Mouse (Mus musculus): ENCODE results near the gene Krt222. TPM values are rescaled to one million over a fixed set of nuclear protein-coding genes. Genes with fewer than 3 reads are reported as not detected.
"Not testable (repeated sequence)": the region's sequence is repeated elsewhere in the genome, so short reads cannot be mapped to it uniquely, and the experiment has no call there.

Gene Krt222
- polyA plus RNA-seq (2012; rRNA removed): 21.4 and 22.9 TPM in 2 replicates

DNA sequence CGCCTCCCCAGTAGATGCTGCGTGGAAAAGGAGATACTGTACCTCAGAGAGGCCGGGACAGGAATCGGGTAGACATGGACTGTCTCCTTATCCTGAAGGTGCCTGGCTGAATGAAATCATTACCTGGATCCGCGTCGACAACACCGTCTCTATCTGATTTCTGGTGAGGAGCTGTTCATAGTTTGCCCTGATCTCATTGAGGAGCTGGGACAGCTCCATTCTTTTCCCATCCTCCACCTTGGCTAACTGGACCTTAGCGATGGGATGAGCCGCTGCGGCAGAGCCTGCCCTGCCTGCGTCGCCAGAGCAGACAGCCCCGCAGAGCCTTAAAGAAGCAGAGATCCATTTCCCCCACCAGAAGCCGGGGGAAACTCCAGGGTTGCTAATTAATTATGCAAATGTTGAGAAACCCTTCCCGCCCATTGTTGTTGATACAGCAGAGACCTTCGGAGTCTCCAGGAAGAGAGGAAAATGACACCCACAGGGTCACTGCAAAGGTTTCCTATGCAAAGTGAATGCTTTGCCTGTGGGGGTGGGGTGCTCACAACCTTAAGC is at the start of gene Krt222:
TSS of gene Krt222 (minus strand) at position 266 of the 555 bp plus-strand sequence.
- peak in 1 of 2 experiments; percentile 55 for DNase-seq (ENCODE audit: extremely low spot score in 1 of 2, low spot score in 1 of 2)

DNA sequence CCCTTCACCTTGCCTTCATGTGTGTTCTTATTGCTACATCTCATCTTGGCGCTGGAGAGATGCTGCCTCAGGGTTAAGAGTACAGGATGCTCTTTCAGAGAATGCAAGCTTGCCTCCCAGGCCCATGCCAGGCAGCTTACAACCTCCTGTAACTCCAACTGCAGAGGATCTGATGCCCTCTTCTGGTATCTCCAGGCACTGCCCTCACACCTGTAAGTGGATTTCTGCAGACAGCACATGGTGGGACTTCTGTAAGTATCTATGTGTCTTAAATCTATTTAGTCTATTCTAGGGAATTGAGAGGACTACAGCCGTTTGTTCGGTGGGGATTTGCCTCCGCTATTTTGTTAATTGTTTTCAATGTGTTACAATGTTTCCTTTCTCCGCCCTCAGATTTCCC is 49.0 kb upstream of the Krt222 start:
- DNase-seq (ENCODE audit: extremely low spot score in 1 of 2, low spot score in 1 of 2): peak; percentile 8 to 65

DNA sequence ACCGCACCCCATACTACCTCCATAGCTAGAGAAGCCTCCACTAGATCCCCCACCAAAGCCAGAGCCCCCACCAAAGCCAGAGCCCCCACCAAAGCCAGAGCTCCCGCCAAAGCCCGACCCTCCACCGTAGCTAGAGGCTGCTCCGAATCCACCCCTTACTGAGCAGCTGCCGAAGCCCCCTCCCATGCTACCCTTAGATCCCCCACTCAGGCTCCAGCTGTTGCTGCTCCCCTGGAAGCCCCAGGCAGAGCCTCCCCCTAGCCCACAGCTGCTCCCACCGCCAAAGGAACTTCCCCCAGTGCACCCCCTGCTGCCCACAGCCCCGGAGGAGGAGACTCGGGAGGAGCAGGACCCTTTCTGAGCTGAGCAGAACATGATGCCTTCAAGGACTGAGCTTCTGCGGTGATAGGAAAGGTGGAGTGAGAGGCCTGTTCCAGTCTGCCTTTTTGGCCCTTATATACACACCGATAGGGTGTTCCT is 41.0 kb upstream of the Krt222 start, which contains the start of gene Krt24:
TSS of gene Krt24 (minus strand) at position 430 of the 480 bp plus-strand sequence.
- DNase-seq (ENCODE audit: extremely low spot score in 1 of 2, low spot score in 1 of 2): no peak

DNA sequence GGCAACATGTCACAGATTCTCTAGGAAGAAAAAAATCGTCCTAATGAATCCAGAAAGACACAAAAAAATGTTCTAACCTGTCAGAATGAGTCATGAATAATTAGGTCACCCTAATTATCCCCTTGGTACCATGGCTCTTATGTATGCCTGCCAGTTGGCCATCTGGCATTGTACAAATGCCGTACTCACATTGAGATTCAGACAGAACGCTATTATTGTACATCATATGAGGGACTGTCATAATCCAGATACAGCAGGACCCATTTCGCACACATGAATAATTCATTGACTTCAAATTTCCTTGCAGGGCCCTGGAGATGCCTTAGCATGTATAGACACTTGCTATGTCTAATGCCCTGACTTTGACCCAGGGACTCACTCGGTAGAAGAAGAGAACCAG is 40.1 kb upstream of the Krt222 start:
- DNase-seq (ENCODE audit: extremely low spot score in 1 of 2, low spot score in 1 of 2): no peak

DNA sequence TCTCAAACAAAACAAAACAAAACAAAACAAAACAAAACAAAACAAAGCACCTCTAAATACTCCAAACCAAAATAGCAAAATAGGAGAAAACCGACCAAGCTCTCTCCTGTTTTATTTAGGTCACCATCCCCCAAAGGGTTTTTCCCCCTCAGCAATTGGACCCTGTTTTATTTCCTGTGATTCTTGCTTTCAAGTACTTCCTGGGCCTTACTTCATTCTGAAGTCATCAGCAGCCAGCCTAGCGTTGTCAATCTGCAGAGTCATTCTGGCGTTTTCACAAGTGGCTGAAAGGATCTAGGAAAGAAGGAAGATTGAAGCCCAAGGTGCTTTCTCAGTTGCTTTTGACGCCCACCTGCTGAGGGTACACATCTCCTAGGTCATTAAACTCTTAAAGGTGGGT is 39.4 kb upstream of the Krt222 start:
- no peak for DNase-seq (ENCODE audit: extremely low spot score in 1 of 2, low spot score in 1 of 2)

DNA sequence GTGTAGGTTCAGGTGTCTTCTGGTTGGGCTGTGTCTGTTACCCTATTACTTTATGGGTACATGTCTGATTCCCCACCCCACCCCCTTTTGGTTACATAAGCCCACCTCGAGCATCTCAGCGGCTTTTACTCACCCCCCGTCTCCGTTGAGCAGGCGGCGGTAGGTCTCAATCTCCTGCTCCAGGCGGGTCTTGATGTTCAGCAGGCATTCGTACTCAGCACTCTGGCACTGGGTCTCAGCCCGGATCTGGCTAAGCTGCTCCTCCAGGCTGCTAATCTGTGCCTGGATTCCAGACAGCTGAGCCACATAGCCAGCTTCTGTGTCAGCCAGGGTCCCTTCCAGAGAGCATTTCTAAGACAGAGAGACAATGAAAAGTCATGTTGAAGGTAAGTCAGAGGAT is 37.2 kb upstream of the Krt222 start:
- no peak for DNase-seq (ENCODE audit: extremely low spot score in 1 of 2, low spot score in 1 of 2)

DNA sequence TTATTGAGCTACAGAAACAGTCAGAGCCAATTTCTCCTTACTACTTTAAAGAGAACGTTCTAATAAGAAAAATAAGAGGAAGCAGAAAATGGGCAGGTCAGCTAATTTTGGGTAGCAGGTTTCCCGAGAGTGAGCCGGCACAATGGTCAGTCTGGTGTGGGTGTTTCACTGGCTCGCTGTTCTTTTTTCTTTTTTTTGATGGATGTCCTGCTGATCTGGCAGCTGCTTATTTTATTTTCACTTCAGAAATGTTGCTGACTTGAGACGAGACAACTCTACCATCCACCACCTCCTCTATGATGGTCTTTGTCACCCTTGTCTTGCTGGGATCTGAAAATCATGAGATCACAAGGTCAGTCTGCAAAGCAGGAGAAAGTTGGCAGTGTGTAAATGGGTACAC is 36.1 kb upstream of the Krt222 start:
- no peak for DNase-seq (ENCODE audit: extremely low spot score in 1 of 2, low spot score in 1 of 2)

DNA sequence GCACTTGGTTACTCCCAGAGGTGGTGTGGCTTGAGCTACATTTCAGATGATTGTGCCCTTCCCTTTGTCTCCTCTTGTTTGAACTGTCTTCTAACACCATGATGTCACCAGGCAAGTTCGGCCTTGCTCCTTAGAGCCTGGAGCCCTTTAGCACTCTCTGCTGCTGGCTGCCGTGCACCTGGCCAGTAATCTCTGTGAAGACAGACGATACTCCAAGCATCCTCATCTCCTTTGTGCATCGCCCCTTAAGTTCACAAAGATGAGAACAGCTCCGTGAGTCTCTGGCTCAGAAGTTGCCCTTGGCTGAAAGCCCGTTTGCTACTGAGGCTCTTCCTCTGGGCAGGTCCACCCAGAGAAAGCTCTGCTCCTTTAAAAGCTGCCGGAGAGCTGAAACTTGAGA is 32.9 kb upstream of the Krt222 start:
- DNase-seq (ENCODE audit: extremely low spot score in 1 of 2, low spot score in 1 of 2): no peak

DNA sequence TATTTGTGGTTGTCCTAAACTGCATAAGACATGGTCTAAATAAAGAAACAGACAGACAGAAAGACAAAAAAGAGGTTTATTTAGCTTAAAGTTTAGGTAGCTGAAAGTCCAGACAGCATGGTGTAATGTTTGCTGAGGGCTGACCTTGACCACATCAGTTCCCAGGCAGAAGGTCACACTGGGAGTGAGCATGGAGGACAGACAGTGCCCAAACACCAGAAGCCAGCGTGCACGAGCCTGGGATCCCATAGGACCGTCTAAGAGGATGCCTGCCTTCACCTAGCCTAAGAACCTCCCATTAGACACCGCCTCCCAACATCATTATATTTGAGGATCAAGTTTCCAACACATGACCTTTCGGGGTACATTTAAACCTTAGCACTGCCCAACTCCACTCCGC is 31.7 kb upstream of the Krt222 start:
- DNase-seq (ENCODE audit: extremely low spot score in 1 of 2, low spot score in 1 of 2): no peak

DNA sequence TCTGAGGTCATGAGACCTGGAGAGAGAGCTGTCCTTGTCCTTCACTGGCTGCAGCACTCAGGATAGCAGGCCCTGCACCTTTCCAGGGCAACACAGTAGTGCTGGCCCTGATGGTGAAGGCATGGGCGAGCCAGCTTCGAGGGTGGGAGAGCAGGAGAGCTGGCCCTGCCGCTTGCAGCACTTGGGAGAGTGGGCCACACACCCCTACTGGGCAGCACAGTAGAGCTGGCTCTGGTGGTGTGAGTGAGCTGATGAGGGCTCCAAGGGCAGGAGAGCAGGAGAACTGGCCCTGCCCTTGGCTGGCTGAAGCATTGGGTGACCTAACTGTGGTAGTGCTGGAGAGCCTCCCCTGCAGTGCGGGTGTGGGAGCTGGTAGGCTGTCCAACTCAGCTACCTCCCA is 28.8 kb upstream of the Krt222 start:
- no peak for DNase-seq (ENCODE audit: extremely low spot score in 1 of 2, low spot score in 1 of 2)

DNA sequence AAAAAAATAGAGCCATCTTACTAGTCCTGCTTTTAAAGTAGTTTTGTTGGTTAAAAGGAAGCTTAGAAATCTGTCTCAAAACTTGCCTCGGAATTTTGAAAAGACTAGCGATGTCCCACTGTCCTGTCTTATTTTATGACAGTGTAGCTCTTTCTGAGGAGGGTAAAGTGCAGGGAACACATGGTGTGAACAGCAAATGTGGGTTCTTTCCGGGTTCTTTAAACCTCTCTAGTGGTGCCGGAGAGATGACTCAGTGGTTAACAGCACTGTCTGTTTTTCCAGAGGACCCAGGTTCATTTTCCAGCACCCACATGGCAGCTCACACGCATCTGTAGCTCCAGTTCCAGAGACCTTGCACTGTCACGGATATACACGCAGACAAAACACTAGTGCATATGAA is 25.3 kb upstream of the Krt222 start:
- no peak for DNase-seq (ENCODE audit: extremely low spot score in 1 of 2, low spot score in 1 of 2)

DNA sequence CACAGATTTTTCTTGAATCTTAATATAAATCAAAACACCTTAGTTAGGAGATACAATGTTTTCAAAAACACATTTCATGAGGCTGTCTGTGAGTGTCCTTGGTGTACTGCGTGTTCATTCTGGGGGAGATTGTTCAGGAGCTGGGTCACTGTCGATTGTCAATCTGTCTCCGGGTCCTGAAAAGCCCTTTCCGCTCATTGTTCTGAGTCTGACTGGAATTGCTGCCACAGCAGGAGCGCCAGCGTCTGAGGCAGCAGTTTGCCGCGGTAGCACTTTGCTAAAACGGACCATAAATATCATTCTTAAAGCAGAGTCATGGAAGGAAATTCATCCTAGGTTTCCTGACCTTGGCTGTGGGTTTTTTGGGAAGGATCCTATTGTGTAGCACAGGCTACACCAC is 21.9 kb upstream of the Krt222 start:
- no peak for DNase-seq (ENCODE audit: extremely low spot score in 1 of 2, low spot score in 1 of 2)

DNA sequence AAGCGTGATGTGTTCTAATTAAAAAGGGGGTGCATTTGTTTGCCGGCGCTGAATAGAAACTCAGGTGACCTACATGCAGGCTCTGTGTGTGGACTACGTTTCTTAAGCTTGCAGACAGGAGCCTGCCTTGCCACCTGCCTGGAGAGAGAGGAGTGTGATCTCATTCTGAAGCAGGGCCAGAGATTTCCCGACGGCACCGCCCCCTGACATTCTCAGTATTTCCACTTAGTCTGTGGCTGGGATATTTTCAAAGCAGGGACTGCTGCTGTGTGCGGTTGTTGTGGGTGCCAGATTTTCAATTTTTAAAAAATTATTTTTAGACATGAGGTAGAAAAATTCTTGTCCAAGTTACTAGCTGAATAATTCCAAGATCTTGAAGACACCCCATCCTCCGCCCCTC is 21.3 kb upstream of the Krt222 start:
- DNase-seq (ENCODE audit: extremely low spot score in 1 of 2, low spot score in 1 of 2): peak; percentile 75 to 84

DNA sequence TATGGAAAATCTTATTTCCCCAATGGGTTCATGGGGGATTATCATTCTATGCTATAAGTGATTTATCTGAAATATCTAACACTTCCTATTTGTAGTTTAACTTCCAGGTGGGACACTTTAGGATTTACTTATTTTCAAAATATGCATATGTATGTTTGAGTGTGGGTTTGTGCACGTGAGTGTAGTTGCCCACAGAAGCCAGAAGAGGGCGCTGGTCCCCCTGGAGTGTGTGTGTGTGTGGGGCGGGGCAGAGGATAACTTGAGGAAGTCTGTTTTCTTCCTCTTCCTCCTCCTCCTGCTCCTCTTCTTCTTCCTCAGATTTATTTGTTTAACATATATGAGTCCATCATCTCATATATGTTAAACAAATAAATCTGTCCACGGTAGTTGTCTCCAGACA is 12.3 kb upstream of the Krt222 start:
- no peak for DNase-seq (ENCODE audit: extremely low spot score in 1 of 2, low spot score in 1 of 2)

DNA sequence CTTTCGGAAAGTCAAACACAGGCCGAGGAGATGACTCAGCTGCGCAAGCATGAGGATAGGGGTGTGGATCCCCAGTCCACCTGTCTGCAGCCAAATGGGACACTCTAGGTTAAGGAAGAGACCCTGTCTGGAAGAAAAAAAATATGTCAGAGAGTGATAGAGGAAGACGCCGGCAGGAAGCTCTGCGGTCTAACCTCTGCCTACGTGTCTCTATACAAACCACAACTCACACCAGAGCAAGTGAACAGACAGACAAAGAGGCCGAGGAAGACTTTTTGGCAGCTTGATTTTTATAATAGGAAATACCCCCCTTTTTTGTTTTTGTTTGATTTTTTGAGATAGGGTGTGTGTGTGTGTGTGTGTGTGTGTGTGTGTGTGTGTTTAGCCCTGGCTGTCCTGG is 11.4 kb upstream of the Krt222 start:
- no peak for DNase-seq (ENCODE audit: extremely low spot score in 1 of 2, low spot score in 1 of 2)

DNA sequence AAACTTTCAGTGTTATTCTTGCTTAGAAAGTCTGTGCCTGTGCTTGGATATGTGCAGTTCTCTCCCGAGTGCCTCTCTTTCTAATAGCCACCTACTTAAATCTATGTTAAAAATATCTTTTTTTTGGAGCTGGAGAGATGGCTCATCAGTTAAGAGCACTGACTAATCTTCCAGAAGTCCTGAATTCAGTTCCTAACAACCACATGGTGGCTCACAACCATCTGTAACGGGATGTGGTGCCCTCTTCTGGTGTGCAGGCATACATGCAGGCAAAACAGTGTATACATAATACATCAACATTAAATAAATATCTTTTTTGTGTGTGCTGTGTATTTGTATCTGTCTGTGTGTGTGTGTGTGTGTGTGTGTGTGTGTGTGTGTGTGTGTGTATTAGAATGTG is 10.0 kb upstream of the Krt222 start:
- no peak for DNase-seq (ENCODE audit: extremely low spot score in 1 of 2, low spot score in 1 of 2)

DNA sequence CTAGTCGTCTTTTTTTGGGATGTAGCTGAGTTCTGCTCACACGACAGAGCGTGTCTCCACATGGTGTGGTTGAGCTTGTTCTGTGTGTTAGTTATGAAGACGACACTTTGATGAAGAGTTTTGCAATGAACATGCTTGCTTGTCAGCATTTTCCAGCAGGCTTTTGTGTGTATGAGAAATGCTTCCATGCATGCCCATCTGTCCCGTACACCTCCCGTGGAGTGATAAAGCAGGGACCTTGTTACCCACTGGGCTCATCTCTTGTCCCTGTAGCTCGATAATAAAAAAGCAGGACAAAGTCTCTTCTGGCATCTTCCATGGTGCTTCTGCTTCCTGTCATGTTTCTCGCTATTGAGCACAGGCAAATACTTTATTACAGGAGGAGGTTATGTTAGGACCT is 8.8 kb upstream of the Krt222 start:
- DNase-seq (ENCODE audit: extremely low spot score in 1 of 2, low spot score in 1 of 2): no peak

DNA sequence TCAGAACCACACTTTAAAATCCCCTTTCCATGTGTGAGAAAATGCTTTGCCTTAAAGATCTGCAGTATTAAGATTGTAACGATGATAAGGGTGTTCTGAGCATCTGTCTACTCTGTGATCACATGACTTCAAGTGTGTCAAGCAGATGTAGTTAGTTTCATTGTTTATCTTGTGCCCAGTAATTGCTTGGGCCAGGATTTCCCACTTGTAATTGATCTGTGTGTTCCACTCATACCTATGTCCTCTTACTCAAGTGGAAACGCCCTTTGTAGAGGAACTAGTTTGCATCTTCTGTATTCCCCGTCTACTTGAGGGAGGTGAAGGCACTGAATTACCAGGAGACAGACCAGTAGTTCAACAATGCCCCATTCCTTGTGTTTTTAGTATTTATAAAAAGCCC is 6.8 kb upstream of the Krt222 start:
- no peak for DNase-seq (ENCODE audit: extremely low spot score in 1 of 2, low spot score in 1 of 2)

DNA sequence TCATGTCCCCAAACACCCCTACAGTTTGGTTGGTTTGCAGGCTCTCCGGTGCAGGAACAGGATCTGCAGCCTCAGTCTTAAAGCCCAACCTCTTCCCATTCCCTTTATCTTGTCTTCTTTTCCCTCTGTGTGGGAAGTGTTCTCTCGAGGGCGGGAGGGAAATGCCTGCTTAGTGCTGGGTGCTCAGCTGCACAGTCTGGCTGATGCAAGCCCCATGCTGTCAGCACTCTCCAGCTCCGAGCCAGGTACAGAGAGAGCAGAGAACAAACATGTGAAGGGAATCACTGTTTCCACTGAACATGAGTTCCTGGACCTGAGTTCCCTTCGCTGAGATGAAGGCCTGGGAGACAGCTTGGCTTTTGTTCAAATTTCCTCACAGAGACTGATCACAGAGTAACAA is 6.4 kb upstream of the Krt222 start:
- peak; percentile 50 to 65 for DNase-seq (ENCODE audit: extremely low spot score in 1 of 2, low spot score in 1 of 2)

DNA sequence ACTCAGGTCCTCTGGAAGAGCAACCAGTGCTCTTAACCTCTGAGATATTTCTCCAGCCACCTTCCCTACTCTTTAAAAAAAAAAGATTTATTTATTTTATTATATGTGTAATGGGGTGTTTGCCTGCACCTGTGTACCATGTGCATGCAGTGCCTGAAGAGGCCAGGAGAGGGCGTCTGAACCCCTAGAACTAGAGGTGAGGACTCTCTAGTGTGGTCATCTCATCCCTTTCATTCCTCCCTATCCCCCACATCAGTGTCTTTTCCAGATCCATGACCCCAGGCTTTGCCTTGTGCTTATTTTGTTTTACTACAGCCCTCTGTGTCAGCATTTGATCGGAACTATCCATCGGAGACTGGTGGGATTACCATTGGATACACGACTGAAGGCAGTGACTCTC is 5.2 kb upstream of the Krt222 start:
- no peak for DNase-seq (ENCODE audit: extremely low spot score in 1 of 2, low spot score in 1 of 2)

DNA sequence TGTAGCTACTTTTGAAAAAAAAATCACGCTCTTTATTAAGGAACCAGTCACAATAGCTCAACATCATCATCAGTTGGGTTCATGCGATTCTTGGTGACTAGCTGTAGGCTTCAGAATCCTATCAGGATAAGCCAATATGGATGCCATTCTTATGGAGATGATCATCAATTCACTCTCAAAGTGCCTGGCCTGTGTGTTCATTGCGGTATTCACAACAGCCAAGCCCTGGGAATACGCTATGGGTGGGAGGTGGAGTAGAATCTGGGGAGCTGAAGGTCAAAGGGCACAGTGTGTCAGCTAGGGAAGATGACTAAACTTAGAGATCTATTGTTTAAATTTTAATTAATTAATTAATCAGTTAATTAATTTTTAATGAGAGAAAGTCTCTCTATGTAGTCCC is 4.0 kb upstream of the Krt222 start:
- DNase-seq (ENCODE audit: extremely low spot score in 1 of 2, low spot score in 1 of 2): no peak

DNA sequence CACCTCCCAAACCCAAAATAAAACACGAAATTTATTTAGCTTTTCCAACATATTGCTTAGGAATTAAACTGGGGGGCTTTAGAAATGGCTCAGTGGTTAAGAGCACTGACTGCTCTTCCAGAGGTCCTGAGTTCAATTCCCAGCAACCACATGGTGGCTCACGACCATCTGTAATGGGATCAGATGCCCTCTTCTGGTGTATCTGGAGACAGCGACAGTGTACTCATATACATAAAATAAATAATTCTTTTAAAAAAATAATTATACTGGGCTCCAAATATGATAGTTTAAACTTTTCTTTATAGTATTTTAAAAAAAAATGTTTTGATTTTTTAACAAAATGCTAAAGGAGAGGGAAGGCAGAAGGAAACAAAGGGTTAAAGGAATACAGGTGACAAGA is 634 bp upstream of the Krt222 start:
- not testable (repeated sequence) for DNase-seq (ENCODE audit: extremely low spot score in 1 of 2, low spot score in 1 of 2)

DNA sequence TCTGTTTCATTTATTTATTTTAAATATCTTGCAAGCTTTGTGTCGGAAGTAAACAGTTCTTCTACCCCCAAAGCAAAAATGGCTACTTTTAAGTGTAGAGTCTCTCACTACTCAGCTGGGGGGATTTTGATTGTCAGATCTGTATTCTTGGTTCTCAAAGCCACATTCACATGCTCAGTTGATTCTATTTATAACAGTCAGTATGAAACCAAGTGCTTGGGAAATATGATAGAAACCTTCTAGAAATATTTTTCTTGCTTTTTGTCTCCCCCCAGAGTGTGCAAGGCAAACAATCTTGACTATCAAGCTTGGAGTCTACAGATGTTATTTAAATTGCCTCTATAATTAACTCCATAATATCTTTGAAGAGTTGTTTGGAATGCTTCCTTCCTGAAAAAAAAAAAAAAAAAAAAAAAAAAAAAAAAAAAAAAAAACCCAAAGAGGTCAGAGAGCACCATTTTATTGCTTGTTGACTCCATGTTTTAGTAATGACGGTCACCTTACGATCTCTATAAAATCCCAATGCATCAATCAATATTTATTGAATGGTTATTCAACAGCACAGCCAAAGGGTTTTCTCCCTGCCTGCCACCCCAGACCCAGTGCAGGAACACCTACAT is 575 bp downstream of the Krt222 start:
- no peak for DNase-seq (ENCODE audit: extremely low spot score in 1 of 2, low spot score in 1 of 2)
